Mouse (Mus musculus): ENCODE measurements around the gene Sec1. TPM values are rescaled to one million over a fixed set of nuclear protein-coding genes. Genes with fewer than 3 reads are reported as not detected.

Sec1 gene
- polyA plus RNA-seq (2015; fragmentation: Nextera tagmentation; extraction: Ambion mirVana) = 0.24 and 0.28 TPM in 2 replicates

- peaks cover 6% of the 10 kb centered on the region; the same call in 1 of the 2 replicates for H3K4me1 ChIP-seq (ENCODE audit: control insufficient read depth, insufficient read depth, low read length)
- H3K27ac ChIP-seq (ENCODE audit: low read length) = no peak within 1 kb of the TSS
- H3K9ac ChIP-seq (ENCODE audit: low read depth, low read length) = no peak within 1 kb of the TSS
- no peak for ATAC-seq
- H3K9me3 ChIP-seq (replicated peaks; ENCODE audit: control insufficient read depth, low read length, poor library complexity, severe bottlenecking) = no peaks in the 10 kb centered on the region
- WGBS = 93% methylated on average over 50 of the region's 50 CpGs
- H3K4me2 ChIP-seq (ENCODE audit: low read length) = no peak within 1 kb of the TSS
- peaks cover 3% of the 10 kb centered on the region; the same call in 1 of the 2 replicates for H3K27me3 ChIP-seq (ENCODE audit: control insufficient read depth, insufficient read depth, low read depth, low read length)
- H3K4me3 ChIP-seq (ENCODE audit: low read depth, low read length) = no peak within 1 kb of the TSS
- no peaks in the 10 kb centered on the region for H3K36me3 ChIP-seq (ENCODE audit: control insufficient read depth, insufficient read depth, low read length)
Measured at GRCm38 (mm10) chr7:45693921-45694591, at the start of gene Sec1. TSS of gene Sec1 (minus strand) at chr7:45694402.

GRCm38 (mm10) chr7:45742338-45742737, 48.1 kb upstream of the Sec1 start:
- no peak overlapping the region for H3K4me3 ChIP-seq (ENCODE audit: low read depth, low read length)
- no peak overlapping the region for H3K27ac ChIP-seq (ENCODE audit: low read length)
- 36% methylated on average over 19 of the region's 19 CpGs for WGBS
- H3K9me3 ChIP-seq (replicated peaks; ENCODE audit: control insufficient read depth, low read length, poor library complexity, severe bottlenecking) = no peaks in the 10 kb centered on the region
- no peaks in the 10 kb centered on the region; the same call in 1 of the 2 replicates for H3K27me3 ChIP-seq (ENCODE audit: control insufficient read depth, insufficient read depth, low read depth, low read length)
- H3K4me1 ChIP-seq (ENCODE audit: control insufficient read depth, insufficient read depth, low read length) = no peaks in the 10 kb centered on the region
- no peak overlapping the region for H3K9ac ChIP-seq (ENCODE audit: low read depth, low read length)
- peak overlapping the region; percentile 26 for H3K4me2 ChIP-seq (ENCODE audit: low read length)
- no peaks in the 10 kb centered on the region for H3K36me3 ChIP-seq (ENCODE audit: control insufficient read depth, insufficient read depth, low read length)
- ATAC-seq = no peak

DNA sequence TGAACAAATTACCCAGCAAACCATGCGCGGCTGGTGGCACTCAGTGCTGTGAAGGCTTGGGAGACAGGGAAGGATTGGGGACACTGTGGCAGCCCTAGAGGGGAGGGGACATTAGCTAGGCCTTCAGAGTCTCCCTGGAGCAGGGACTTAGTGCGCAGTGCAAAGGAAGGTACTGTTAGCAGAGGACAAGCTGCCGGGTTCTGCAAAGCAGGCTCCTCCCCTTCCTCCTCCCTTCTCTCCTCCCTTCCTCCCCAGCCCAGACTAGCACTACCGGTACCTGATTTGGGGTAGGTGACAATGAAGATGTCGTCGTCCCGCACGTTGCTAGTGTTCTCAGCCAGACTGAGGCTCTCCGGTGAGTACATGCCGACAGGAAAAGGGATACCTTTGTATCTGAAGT, 47.6 kb upstream of the Sec1 start:
- no peaks in the 10 kb centered on the region for H3K4me1 ChIP-seq (ENCODE audit: control insufficient read depth, insufficient read depth, low read length)
- no peaks in the 10 kb centered on the region for H3K9me3 ChIP-seq (replicated peaks; ENCODE audit: control insufficient read depth, low read length, poor library complexity, severe bottlenecking)
- peak overlapping the region; percentile 26 for H3K4me2 ChIP-seq (ENCODE audit: low read length)
- peak overlapping the region; percentile 7; the same call in 1 of the 2 replicates for H3K9ac ChIP-seq (ENCODE audit: low read depth, low read length)
- no peak overlapping the region for H3K27ac ChIP-seq (ENCODE audit: low read length)
- no peak overlapping the region for H3K4me3 ChIP-seq (ENCODE audit: low read depth, low read length)
- 34% methylated on average over 11 of the region's 11 CpGs for WGBS
- no peaks in the 10 kb centered on the region for H3K36me3 ChIP-seq (ENCODE audit: control insufficient read depth, insufficient read depth, low read length)
- no peaks in the 10 kb centered on the region; the same call in 1 of the 2 replicates for H3K27me3 ChIP-seq (ENCODE audit: control insufficient read depth, insufficient read depth, low read depth, low read length)
- 0 out of 2 replicates have a peak, but pooled peaks have one; percentile 14 for ATAC-seq

GRCm38 (mm10) chr7:45741308-45741707, 47.1 kb upstream of the Sec1 start:
- Histone ChIP-seq H3K27ac (ENCODE audit: low read length) (no peak overlapping the region), H3K4me3 (ENCODE audit: low read depth, low read length) (no peak overlapping the region), H3K36me3 (ENCODE audit: control insufficient read depth, insufficient read depth, low read length) (no peaks in the 10 kb centered on the region), H3K4me1 (ENCODE audit: control insufficient read depth, insufficient read depth, low read length) (no peaks in the 10 kb centered on the region), H3K27me3 (ENCODE audit: control insufficient read depth, insufficient read depth, low read depth, low read length) (no peaks in the 10 kb centered on the region; the same call in 1 of the 2 replicates), H3K9ac (ENCODE audit: low read depth, low read length) (no peak overlapping the region), H3K9me3 (replicated peaks; ENCODE audit: control insufficient read depth, low read length, poor library complexity, severe bottlenecking) (no peaks in the 10 kb centered on the region), H3K4me2 (ENCODE audit: low read length) (0 out of 2 replicates have a peak overlapping the region, but pooled peaks have one; percentile 26)
- 84% methylated on average over 12 of the region's 12 CpGs for WGBS
- no peak for ATAC-seq

DNA sequence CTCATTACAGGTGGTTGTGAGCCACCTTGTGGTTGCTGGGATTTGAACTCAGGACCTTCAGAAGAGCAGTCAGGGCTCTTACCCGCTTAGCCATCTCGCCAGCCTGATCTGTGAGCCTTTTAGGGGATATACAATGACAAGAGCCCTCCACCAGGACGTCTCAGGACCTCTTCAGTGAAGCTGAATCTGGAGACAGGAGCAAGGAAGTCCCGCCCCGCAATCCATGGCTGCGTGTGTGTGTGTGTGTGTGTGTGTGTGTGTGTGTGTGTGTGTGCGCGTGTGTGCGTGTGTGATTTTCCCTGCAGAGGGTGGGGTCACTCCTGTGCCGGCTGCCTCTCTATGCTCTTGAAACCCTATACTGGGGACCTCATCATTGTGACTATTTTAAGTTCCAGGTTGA, 45.6 kb upstream of the Sec1 start:
- H3K4me3 ChIP-seq (ENCODE audit: low read depth, low read length) = no peak overlapping the region
- WGBS = 63% methylated on average over 10 of the region's 10 CpGs
- H3K36me3 ChIP-seq (ENCODE audit: control insufficient read depth, insufficient read depth, low read length) = no peaks in the 10 kb centered on the region
- no peak overlapping the region for H3K27ac ChIP-seq (ENCODE audit: low read length)
- H3K9me3 ChIP-seq (replicated peaks; ENCODE audit: control insufficient read depth, low read length, poor library complexity, severe bottlenecking) = no peaks in the 10 kb centered on the region
- H3K4me1 ChIP-seq (ENCODE audit: control insufficient read depth, insufficient read depth, low read length) = no peaks in the 10 kb centered on the region
- H3K9ac ChIP-seq (ENCODE audit: low read depth, low read length) = no peak overlapping the region
- H3K27me3 ChIP-seq (ENCODE audit: control insufficient read depth, insufficient read depth, low read depth, low read length) = no peaks in the 10 kb centered on the region; the same call in 1 of the 2 replicates
- no peak overlapping the region for H3K4me2 ChIP-seq (ENCODE audit: low read length)
- ATAC-seq = no peak

GRCm38 (mm10) chr7:45739162-45739763, 45.1 kb upstream of the Sec1 start:
- H3K36me3 ChIP-seq (ENCODE audit: control insufficient read depth, insufficient read depth, low read length) = no peaks in the 10 kb centered on the region
- ATAC-seq = peak; percentile 92
- no peaks in the 10 kb centered on the region for H3K4me1 ChIP-seq (ENCODE audit: control insufficient read depth, insufficient read depth, low read length)
- WGBS = 5% methylated on average over 9 of the region's 9 CpGs
- H3K9ac ChIP-seq (ENCODE audit: low read depth, low read length) = no peak overlapping the region
- H3K4me3 ChIP-seq (ENCODE audit: low read depth, low read length) = no peak overlapping the region
- H3K27me3 ChIP-seq (ENCODE audit: control insufficient read depth, insufficient read depth, low read depth, low read length) = no peaks in the 10 kb centered on the region; the same call in 1 of the 2 replicates
- H3K27ac ChIP-seq (ENCODE audit: low read length) = no peak overlapping the region
- no peaks in the 10 kb centered on the region for H3K9me3 ChIP-seq (replicated peaks; ENCODE audit: control insufficient read depth, low read length, poor library complexity, severe bottlenecking)
- no peak overlapping the region for H3K4me2 ChIP-seq (ENCODE audit: low read length)

DNA sequence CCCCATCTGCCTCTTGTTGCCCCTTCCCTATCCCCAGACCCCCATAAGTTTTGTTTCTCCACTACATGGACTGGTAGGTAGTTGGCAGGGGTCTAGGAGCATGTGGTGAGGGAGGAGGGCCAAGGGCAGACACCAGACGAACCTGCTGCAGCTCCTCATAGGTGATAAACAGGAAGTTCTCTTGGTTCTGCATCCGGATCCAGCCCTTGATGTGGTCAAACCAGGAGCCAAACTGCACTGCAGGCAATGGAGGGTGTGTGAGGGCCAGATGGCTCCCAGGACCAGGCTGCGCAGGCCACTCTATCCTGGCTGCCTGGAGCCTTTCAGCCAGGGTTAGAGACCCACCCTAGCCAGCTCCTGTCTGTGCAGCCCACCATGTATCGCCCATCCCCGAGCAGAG, 39.3 kb upstream of the Sec1 start:
- Histone ChIP-seq H3K4me3 (ENCODE audit: low read depth, low read length) (no peak overlapping the region), H3K27ac (ENCODE audit: low read length) (no peak overlapping the region), H3K9ac (ENCODE audit: low read depth, low read length) (no peak overlapping the region), H3K36me3 (ENCODE audit: control insufficient read depth, insufficient read depth, low read length) (no peaks in the 10 kb centered on the region), H3K9me3 (replicated peaks; ENCODE audit: control insufficient read depth, low read length, poor library complexity, severe bottlenecking) (no peaks in the 10 kb centered on the region), H3K4me1 (ENCODE audit: control insufficient read depth, insufficient read depth, low read length) (no peaks in the 10 kb centered on the region), H3K4me2 (ENCODE audit: low read length) (no peak overlapping the region), H3K27me3 (ENCODE audit: control insufficient read depth, insufficient read depth, low read depth, low read length) (no peaks in the 10 kb centered on the region)
- 86% methylated on average over 5 of the region's 5 CpGs for whole genome bisulfite sequencing
- ATAC-seq = no peak

- H3K9ac ChIP-seq (ENCODE audit: low read depth, low read length) = no peak overlapping the region
- 19% methylated on average over 16 of the region's 16 CpGs for WGBS
- no peaks in the 10 kb centered on the region for H3K4me1 ChIP-seq (ENCODE audit: control insufficient read depth, insufficient read depth, low read length)
- no peak overlapping the region for H3K4me3 ChIP-seq (ENCODE audit: low read depth, low read length)
- H3K36me3 ChIP-seq (ENCODE audit: control insufficient read depth, insufficient read depth, low read length) = no peaks in the 10 kb centered on the region
- no peaks in the 10 kb centered on the region for H3K27me3 ChIP-seq (ENCODE audit: control insufficient read depth, insufficient read depth, low read depth, low read length)
- ATAC-seq = no peak
- H3K27ac ChIP-seq (ENCODE audit: low read length) = no peak overlapping the region
- no peak overlapping the region for H3K4me2 ChIP-seq (ENCODE audit: low read length)
- H3K9me3 ChIP-seq (replicated peaks; ENCODE audit: control insufficient read depth, low read length, poor library complexity, severe bottlenecking) = no peaks in the 10 kb centered on the region
Measured at GRCm38 (mm10) chr7:45730727-45731431, 36.7 kb upstream of the Sec1 start.

- H3K4me1 ChIP-seq (ENCODE audit: control insufficient read depth, insufficient read depth, low read length) = no peaks in the 10 kb centered on the region
- no peak for ATAC-seq
- 95% methylated on average over 3 of the region's 3 CpGs for WGBS
- H3K27ac ChIP-seq (ENCODE audit: low read length) = no peak overlapping the region
- H3K4me2 ChIP-seq (ENCODE audit: low read length) = no peak overlapping the region
- no peaks in the 10 kb centered on the region for H3K27me3 ChIP-seq (ENCODE audit: control insufficient read depth, insufficient read depth, low read depth, low read length)
- H3K4me3 ChIP-seq (ENCODE audit: low read depth, low read length) = no peak overlapping the region
- H3K36me3 ChIP-seq (ENCODE audit: control insufficient read depth, insufficient read depth, low read length) = peaks cover 9% of the 10 kb centered on the region; the same call in 1 of the 2 replicates
- H3K9ac ChIP-seq (ENCODE audit: low read depth, low read length) = no peak overlapping the region
- H3K9me3 ChIP-seq (replicated peaks; ENCODE audit: control insufficient read depth, low read length, poor library complexity, severe bottlenecking) = no peaks in the 10 kb centered on the region
Measured at GRCm38 (mm10) chr7:45727625-45728024, 33.4 kb upstream of the Sec1 start.
